Mouse (Mus musculus) CH12.LX (cell line): ENCODE results near the gene Irgm2. TPM values are rescaled to one million over a fixed set of nuclear protein-coding genes. Genes with fewer than 3 reads are reported as not detected.
A peak's percentile ranks its signal among the peaks of the same experiment; 100 is the strongest.
"Not testable (repeated sequence)": the region's sequence is repeated elsewhere in the genome, so short reads cannot be mapped to it uniquely, and the experiment has no call there.

Experiments
- DNase-seq: peaks from one replicate; pipeline ENCODE4 v3.0.0-alpha.2; 2013; ENCODE audit errors: extremely low read depth
- H3K27ac ChIP-seq: 2 replicates; pipeline ENCODE4 v1.5.1; 2012; ENCODE audit warnings: low read depth, mild to moderate bottlenecking, control low read depth, moderate library complexity; ENCODE audit not compliant: insufficient read depth
- H3K27me3 ChIP-seq: replicated peaks from 2 replicates; pipeline ENCODE3; 2012; ENCODE audit warnings: inconsistent platforms
- H3K36me3 ChIP-seq, 2 experiments: replicated peaks in 1 of 2; 2 replicates each; pipeline versions ENCODE3 to v1.6.1; 2012; ENCODE audit warnings: inconsistent platforms in 1 of 2, low read length in 1 of 2, mild to moderate bottlenecking in 1 of 2, mixed read lengths in 1 of 2, moderate library complexity in 1 of 2; ENCODE audit not compliant: control insufficient read depth in 1 of 2, insufficient read depth in 1 of 2
- H3K4me1 ChIP-seq, 2 experiments: 2 replicates each; pipeline ENCODE4 v1.6.1; 2012; ENCODE audit warnings: inconsistent platforms in 1 of 2, moderate library complexity in 1 of 2; ENCODE audit not compliant: insufficient read depth in 2 of 2, control insufficient read depth in 1 of 2
- H3K4me2 ChIP-seq: 2 replicates; pipeline ENCODE4 v1.6.1; 2012; ENCODE audit warnings: low read depth, mild to moderate bottlenecking, control low read depth; ENCODE audit not compliant: poor library complexity, insufficient read depth, severe bottlenecking
- H3K4me3 ChIP-seq, 3 experiments: fragments of 150-350 bp in 1 of 3; sonication (generic) in 1 of 3; replicated peaks in 1 of 3; 2 replicates each; pipeline versions ENCODE3 to v1.5.1; 2011 to 2012; ENCODE audit warnings: low read depth in 2 of 3, low read length in 2 of 3, mild to moderate bottlenecking in 2 of 3, moderate library complexity in 2 of 3, control low read depth in 1 of 3, improper control_type of control experiment in 1 of 3, inconsistent platforms in 1 of 3, mixed read lengths in 1 of 3; ENCODE audit not compliant: poor library complexity in 1 of 3
- H3K79me2 ChIP-seq: replicated peaks from 2 replicates; pipeline ENCODE4 v1.6.1; 2012; ENCODE audit warnings: mild to moderate bottlenecking, moderate library complexity; ENCODE audit not compliant: control insufficient read depth, poor library complexity, insufficient read depth, severe bottlenecking; ENCODE audit errors: extremely low read depth
- H3K9ac ChIP-seq: 2 replicates; pipeline ENCODE4 v1.6.1; 2012; ENCODE audit warnings: low read depth, mild to moderate bottlenecking, control low read depth, moderate library complexity; ENCODE audit not compliant: insufficient read depth
- H3K9me3 ChIP-seq: replicated peaks from 2 replicates; pipeline ENCODE3; 2012; ENCODE audit warnings: low read length, inconsistent platforms, mixed read lengths
- CHD1 ChIP-seq: IDR thresholded peaks from 2 replicates; pipeline ENCODE4 v1.6.1; 2012; ENCODE audit warnings: low read depth, low read length, improper control_type of control experiment, inconsistent platforms
- CHD2 ChIP-seq: IDR thresholded peaks from 2 replicates; pipeline ENCODE4 v1.6.1; 2011; ENCODE audit warnings: low read length, improper control_type of control experiment
- CTCF ChIP-seq, 2 experiments: IDR thresholded peaks in 1 of 2; conservative IDR thresholded peaks in 1 of 2; 2 replicates each; pipeline ENCODE4 v1.5.1; 2011 to 2012; ENCODE audit warnings: low read depth in 2 of 2, low read length in 2 of 2, improper control_type of control experiment in 1 of 2, inconsistent platforms in 1 of 2, mild to moderate bottlenecking in 1 of 2, moderate library complexity in 1 of 2
- EP300 ChIP-seq: IDR thresholded peaks from 2 replicates; pipeline ENCODE4 v1.6.1; 2011; ENCODE audit warnings: low read length, improper control_type of control experiment
- GABPA ChIP-seq: IDR thresholded peaks from 2 replicates; pipeline ENCODE4 v1.6.1; 2012; ENCODE audit warnings: low read depth, low read length, improper control_type of control experiment, inconsistent platforms; ENCODE audit not compliant: insufficient replicate concordance
- IRF4 ChIP-seq: IDR thresholded peaks from 2 replicates; pipeline ENCODE4 v1.6.1; 2014; ENCODE audit warnings: low read depth, mild to moderate bottlenecking, inconsistent platforms, low read length, improper control_type of control experiment
- JUND ChIP-seq: conservative IDR thresholded peaks from 2 replicates; pipeline ENCODE4 v1.6.1; 2011; ENCODE audit warnings: low read depth, low read length, improper control_type of control experiment
- MAX ChIP-seq: IDR thresholded peaks from 2 replicates; pipeline ENCODE4 v1.6.1; 2011; ENCODE audit warnings: low read length, improper control_type of control experiment
- MEF2A ChIP-seq: IDR thresholded peaks from 2 replicates; pipeline ENCODE4 v1.6.1; 2014; ENCODE audit warnings: low read depth, mild to moderate bottlenecking, inconsistent platforms, low read length, improper control_type of control experiment, borderline replicate concordance
- MXI1 ChIP-seq: IDR thresholded peaks from 2 replicates; pipeline ENCODE4 v1.6.1; 2011; ENCODE audit warnings: mild to moderate bottlenecking, low read depth, low read length, improper control_type of control experiment
- MYC ChIP-seq: IDR thresholded peaks from 2 replicates; pipeline ENCODE4 v1.6.1; 2011; ENCODE audit warnings: low read depth, mild to moderate bottlenecking, improper control_type of control experiment, low read length
- NELFE ChIP-seq: IDR thresholded peaks from 2 replicates; pipeline ENCODE4 v1.6.1; 2011; ENCODE audit warnings: low read depth, low read length, improper control_type of control experiment
- NRF1 ChIP-seq: IDR thresholded peaks from 2 replicates; pipeline ENCODE4 v1.6.1; 2014; ENCODE audit warnings: low read depth, mild to moderate bottlenecking, inconsistent platforms, low read length, improper control_type of control experiment, moderate library complexity
- POLR2A ChIP-seq: IDR thresholded peaks from 2 replicates; pipeline ENCODE4 v1.6.1; 2011; ENCODE audit warnings: low read depth, mild to moderate bottlenecking, improper control_type of control experiment, low read length
- POLR2AphosphoS2 ChIP-seq: IDR thresholded peaks from 2 replicates; pipeline ENCODE4 v1.6.1; 2011; ENCODE audit warnings: low read depth, low read length, improper control_type of control experiment
- RCOR1 ChIP-seq: conservative IDR thresholded peaks from 2 replicates; pipeline ENCODE4 v1.6.1; 2012; ENCODE audit warnings: low read depth, mild to moderate bottlenecking, inconsistent platforms, low read length, improper control_type of control experiment
- SIN3A ChIP-seq: IDR thresholded peaks from 2 replicates; pipeline ENCODE4 v1.6.1; 2012; ENCODE audit warnings: low read length, improper control_type of control experiment, inconsistent platforms
- SMC3 ChIP-seq: IDR thresholded peaks from 2 replicates; pipeline ENCODE4 v1.6.1; 2011; ENCODE audit warnings: low read depth, low read length, improper control_type of control experiment
- TBP ChIP-seq: conservative IDR thresholded peaks from 2 replicates; pipeline ENCODE4 v1.6.1; 2011; ENCODE audit warnings: low read depth, low read length, improper control_type of control experiment
- TCF12 ChIP-seq: IDR thresholded peaks from 2 replicates; pipeline ENCODE4 v1.6.1; 2014; ENCODE audit warnings: low read depth, mild to moderate bottlenecking, inconsistent platforms, low read length, improper control_type of control experiment
- UBTF ChIP-seq: IDR thresholded peaks from 2 replicates; pipeline ENCODE4 v1.6.1; 2012; ENCODE audit warnings: low read depth, mild to moderate bottlenecking, inconsistent platforms, low read length, improper control_type of control experiment, moderate library complexity
- USF1 ChIP-seq: IDR thresholded peaks from 2 replicates; pipeline ENCODE4 v1.6.1; 2014; ENCODE audit warnings: low read depth, mild to moderate bottlenecking, inconsistent platforms, low read length, improper control_type of control experiment
- USF2 ChIP-seq: conservative IDR thresholded peaks from 2 replicates; pipeline ENCODE4 v1.6.1; 2011; ENCODE audit warnings: low read depth, low read length, improper control_type of control experiment
- ZC3H11A ChIP-seq: IDR thresholded peaks from 2 replicates; pipeline ENCODE4 v1.6.1; 2012; ENCODE audit warnings: low read depth, mild to moderate bottlenecking, inconsistent platforms, low read length, improper control_type of control experiment
- ZKSCAN1 ChIP-seq: IDR thresholded peaks from 2 replicates; pipeline ENCODE4 v1.6.1; 2012; ENCODE audit warnings: low read depth, inconsistent platforms, low read length, improper control_type of control experiment, borderline replicate concordance
- ZNF384 ChIP-seq: IDR thresholded peaks from 2 replicates; pipeline ENCODE4 v1.6.1; 2012; ENCODE audit warnings: low read depth, low read length, improper control_type of control experiment, inconsistent platforms
- dilution Hi-C: fragments of 300-500 bp; cut with MboI; formaldehyde crosslinking; loops from 2 replicates; pipeline ENCODE4 v1.14.3; 2020; ENCODE audit warnings: low sequenced_read_pairs; ENCODE audit not compliant: extremely low pct_unique_long_range_greater_than_20kb, extremely low pct_ligation_motif_present
- in situ Hi-C: fragments of 300-500 bp; cut with MboI; formaldehyde crosslinking; loops from 3 replicates; pipeline ENCODE4 v1.14.3; 2019; ENCODE audit warnings: low sequenced_read_pairs, low pct_ligation_motif_present, low pct_unique_long_range_greater_than_20kb, mixed read lengths
- polyA plus RNA-seq: library from polyadenylated mRNA; unstranded; fragments of >175 nt; gene quantifications from 2 replicates; pipeline ENCODE4 v1.2.1, GENCODE M21; 2012; ENCODE audit warnings: low read depth; ENCODE audit not compliant: insufficient read length
- total RNA-seq, 2 experiments: library from RNA; depleted of rRNA; stranded (reverse); fragments of 300-350 nt in 1 of 2; fragments of >200 nt in 1 of 2; gene quantifications; 2 replicates each; pipeline ENCODE4 v1.2.3; 2012 to 2014

Gene Irgm2
- total and polyA plus RNA-seq, 3 experiments: 4.3 to 5.2 (median 4.7) TPM

DNA sequence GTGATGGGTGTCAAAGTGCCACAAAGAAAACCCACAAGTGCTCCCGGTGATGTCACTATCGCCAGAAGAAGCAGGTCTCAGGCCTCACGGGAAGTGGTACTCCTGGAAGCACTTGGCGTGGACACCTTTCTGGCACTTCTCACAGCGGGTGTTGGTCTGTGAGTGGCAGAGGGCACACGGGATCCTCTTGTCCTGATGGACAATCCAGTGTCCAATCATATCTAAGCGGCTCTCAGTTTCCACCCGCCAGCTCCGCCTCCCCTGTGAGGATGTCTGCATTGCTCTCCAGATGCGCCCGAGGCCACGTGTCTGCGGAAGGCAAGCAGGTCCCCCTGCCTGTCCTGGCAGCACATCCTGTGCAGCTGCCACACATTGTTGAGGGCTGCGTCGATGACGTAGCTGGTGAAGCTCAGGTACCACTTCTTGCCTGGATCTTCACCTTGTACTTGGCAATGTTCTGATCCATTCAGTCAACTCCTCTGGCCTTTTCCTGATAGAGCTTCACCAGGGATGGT, 31.0 kb downstream of the Irgm2 start:
- TF ChIP-seq USF1 (0 out of 2 replicates have a peak, but pooled peaks have one; percentile 22), TCF12 (no peak), CHD1 (no peak), RCOR1 (no peak), TBP (no peak), POLR2AphosphoS2 (no peak), SMC3 (no peak), EP300 (no peak), IRF4 (no peak), POLR2A (0 out of 2 replicates have a peak, but pooled peaks have one; percentile 23), GABPA (no peak), ZNF384 (no peak), MXI1 (peak; percentile 53; the same call in 1 of the 2 replicates), JUND (no peak), NRF1 (no peak), ZC3H11A (no peak), MEF2A (no peak), ZKSCAN1 (no peak), MAX (peak; percentile 75), MYC (peak; percentile 68)
- no peak overlapping the region for H3K4me2 ChIP-seq
- in situ Hi-C loops: loop anchor here (5.0 to 10.0 kb wide), 3 partner anchors 33 to 354 kb away; partner anchors contain the start of genes Igtp and Irgm2
- no peak overlapping the region for H3K27ac ChIP-seq
- no peak overlapping the region for H3K9ac ChIP-seq
- peak overlapping the region in 1 of 3 experiments; percentile 11 for H3K4me3 ChIP-seq
- H3K36me3 ChIP-seq: no peaks in the 10 kb centered on the region
- DNase-seq: no peak
- dilution Hi-C loops: no loop called here
- no peaks in the 10 kb centered on the region for H3K9me3 ChIP-seq
- H3K27me3 ChIP-seq: peaks cover 35% of the 10 kb centered on the region
- H3K79me2 ChIP-seq: no peaks in the 10 kb centered on the region
- peaks cover 10 to 11% of the 10 kb centered on the region in 2 experiments for H3K4me1 ChIP-seq

DNA sequence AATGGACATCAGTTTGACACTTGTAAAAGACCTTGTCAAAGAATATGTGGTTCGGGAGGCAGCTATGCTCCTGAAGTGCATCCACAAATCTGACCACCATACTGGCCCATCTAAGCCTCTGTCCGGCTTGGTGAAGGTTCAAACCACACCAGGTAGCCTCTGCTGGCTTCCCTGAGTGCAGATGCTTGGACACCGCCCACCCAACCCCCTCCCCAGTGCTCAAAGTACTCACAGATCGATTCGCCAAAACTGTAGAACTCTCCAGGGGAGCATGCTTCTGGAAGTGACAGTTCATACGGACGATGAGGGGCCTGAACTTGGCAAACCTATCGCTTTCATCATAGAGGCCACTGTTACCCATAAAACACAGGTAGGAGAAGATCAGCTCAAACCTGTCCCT, 31.7 kb downstream of the Irgm2 start:
- dilution Hi-C loops: no loop called here
- Histone ChIP-seq H3K27ac (no peak overlapping the region), H3K27me3 (peaks cover 39% of the 10 kb centered on the region), H3K9me3 (no peaks in the 10 kb centered on the region)
- TF ChIP-seq IRF4: no peak
- TF ChIP-seq SIN3A: no peak
- no peak for TF ChIP-seq NELFE
- no peak for TF ChIP-seq MAX
- no peak for TF ChIP-seq CHD2
- no peak for TF ChIP-seq TBP
- no peak for TF ChIP-seq MYC
- TF ChIP-seq UBTF: no peak
- TF ChIP-seq ZC3H11A: no peak
- no peak for TF ChIP-seq USF2
- TF ChIP-seq POLR2AphosphoS2: no peak
- no peak for TF ChIP-seq MXI1
- TF ChIP-seq MEF2A: no peak
- TF ChIP-seq CTCF (conservative IDR thresholded peaks at IDR 0.05 in 1 of 2, IDR thresholded peaks at IDR 0.05 in 1 of 2; ENCODE audit: low read depth in 2 of 2, low read length in 2 of 2): no peak
- TF ChIP-seq, all 38 proteins: peak for 0
- H3K79me2 ChIP-seq: no peaks in the 10 kb centered on the region
- no peak overlapping the region for H3K4me3 ChIP-seq
- no peak for DNase-seq
- no peak overlapping the region for H3K9ac ChIP-seq
- H3K36me3 ChIP-seq: no peaks in the 10 kb centered on the region
- peaks cover 9 to 10% of the 10 kb centered on the region in 2 experiments for H3K4me1 ChIP-seq
- no peak overlapping the region for H3K4me2 ChIP-seq
- in situ Hi-C loops: loop anchor here (5.0 to 10.0 kb wide), 3 partner anchors 34 to 354 kb away; partner anchors contain the start of genes Igtp and Irgm2

DNA sequence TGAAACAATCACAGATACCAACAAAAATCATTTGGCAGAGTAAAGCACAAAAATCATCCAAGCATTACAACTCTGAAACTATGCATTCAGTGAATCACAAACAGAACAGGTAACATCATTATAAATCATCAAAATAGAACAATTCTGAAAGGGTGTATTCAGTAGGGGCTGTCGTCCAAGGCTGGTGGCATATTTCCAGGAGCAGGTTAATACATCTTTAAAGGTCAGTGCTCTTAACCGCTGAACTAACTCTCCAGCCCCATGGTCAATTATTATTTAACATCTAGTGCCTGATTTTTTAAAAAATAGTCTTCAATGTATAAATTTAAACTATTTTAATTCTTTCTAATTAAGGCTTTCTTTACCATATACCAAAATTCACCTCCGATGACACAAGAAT, 35.1 kb downstream of the Irgm2 start:
- in situ Hi-C loops: loop anchor here (5.0 to 10.0 kb wide), 3 partner anchors 37 to 350 kb away; partner anchors contain the start of genes Igtp and Irgm2
- peaks cover 9 to 18% of the 10 kb centered on the region in 2 experiments for H3K4me1 ChIP-seq
- DNase-seq, H3K4me3 ChIP-seq, H3K4me2 ChIP-seq, dilution Hi-C loops, H3K9ac ChIP-seq, H3K27ac ChIP-seq, H3K36me3 ChIP-seq, H3K9me3 ChIP-seq, H3K79me2 ChIP-seq: not testable (repeated sequence)
- peaks cover 58% of the 10 kb centered on the region for H3K27me3 ChIP-seq
